Mouse (Mus musculus): Measurements from ENCODE around the gene Fdxr.

DNA sequence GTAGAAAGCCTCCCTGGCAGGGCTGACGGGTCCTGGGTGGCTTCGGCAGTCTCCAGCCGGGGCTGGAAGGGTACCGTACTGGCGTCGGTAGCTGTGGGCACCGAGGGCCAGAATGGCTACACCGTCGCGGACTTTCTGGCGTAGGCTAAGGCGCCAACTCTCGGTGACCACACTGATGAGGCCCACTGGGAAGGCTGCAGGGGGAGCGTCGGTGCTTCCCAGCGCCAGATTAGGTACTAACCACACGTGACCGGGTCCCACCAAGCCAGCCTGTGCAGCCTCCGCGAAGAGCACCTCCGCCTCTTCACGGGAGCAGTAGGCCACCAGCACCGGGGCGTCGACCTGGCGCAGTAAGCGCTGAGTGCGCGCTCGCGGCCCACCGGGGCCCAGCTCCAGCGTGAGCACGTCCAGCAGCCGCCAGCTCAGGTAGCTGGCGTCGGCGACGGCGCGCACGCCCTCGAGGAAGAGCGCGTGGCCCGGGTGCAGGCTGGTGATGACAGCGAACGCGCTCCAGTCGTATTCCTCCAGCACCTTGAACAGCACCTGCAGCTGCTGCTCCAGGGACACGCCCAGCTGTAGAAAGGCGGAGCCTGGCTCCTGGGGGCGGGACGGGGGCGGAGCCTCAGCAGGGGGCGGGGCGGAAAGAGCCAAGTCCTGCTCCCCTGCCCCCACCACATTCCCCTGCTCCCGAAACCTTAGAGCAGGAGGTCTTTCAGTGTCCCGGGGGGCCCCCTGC lies 18.9 kb downstream of the Fdxr start:
- no peak for TF ChIP-seq CTCF (IDR thresholded peaks at IDR 0.05; ENCODE audit: low read depth)
- TF ChIP-seq EP300 (IDR thresholded peaks at IDR 0.05; ENCODE audit: low read depth) = no peak
